Mouse (Mus musculus) cortical plate, adult 2 months (tissue): ENCODE measurements around the gene Fuom.

Experiments
- CTCF ChIP-seq: fragments of 200-500 bp; IDR thresholded peaks from 2 replicates; pipeline ENCODE4 v1.5.1; 2011; ENCODE audit warnings: mild to moderate bottlenecking, control low read depth, low read length; ENCODE audit not compliant: insufficient read depth; ENCODE audit errors: extremely low read depth
- POLR2A ChIP-seq: fragments of 200-500 bp; IDR thresholded peaks from 2 replicates; pipeline ENCODE4 v1.6.1; 2011; ENCODE audit warnings: mild to moderate bottlenecking, low read length, control low read depth; ENCODE audit not compliant: insufficient read depth; ENCODE audit errors: extremely low read depth

GRCm38 (mm10) chr7:140061832-140062130 is 40.5 kb downstream of the Fuom start:
- TF ChIP-seq CTCF (no peak), POLR2A (no peak)
